Mouse (Mus musculus): ENCODE data around the gene Tmem132d. TPM values are rescaled to one million over a fixed set of nuclear protein-coding genes. Genes with fewer than 3 reads are reported as not detected.

The Tmem132d gene
- polyA plus RNA-seq, 1 experiment = not detected

DNA sequence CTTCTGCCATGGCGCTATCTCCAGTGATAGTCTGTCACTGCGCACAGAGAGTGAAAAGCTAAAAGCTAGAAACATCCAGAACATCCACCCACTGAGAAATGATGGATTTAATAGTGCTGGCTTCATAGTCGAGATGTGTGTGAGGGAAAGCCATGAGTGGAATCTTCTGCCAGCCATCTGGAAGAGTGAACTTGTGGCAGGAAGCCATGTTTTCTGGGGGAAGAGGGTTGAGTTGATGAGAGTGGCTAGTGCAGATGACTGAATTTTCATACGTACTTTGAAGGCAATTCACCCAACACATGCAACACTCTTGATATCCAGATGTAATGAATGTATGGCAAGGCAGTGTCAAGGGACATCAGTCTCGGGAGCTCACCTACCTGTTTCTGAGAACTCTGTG is 342.3 kb downstream of the Tmem132d start:
- WGBS = 75% methylated on average over 5 of the region's 5 CpGs
- Histone ChIP-seq H3K4me3 (replicated peaks; ENCODE audit: control insufficient read depth, low read depth, low read length) (no peak overlapping the region), H3K4me1 (ENCODE audit: control insufficient read depth, insufficient read depth, low read length) (no peaks in the 10 kb centered on the region), H3K27ac (ENCODE audit: control insufficient read depth, insufficient read depth, low read depth, low read length, poor library complexity) (no peak overlapping the region)
- no peak for TF ChIP-seq POLR2A (IDR thresholded peaks at IDR 0.05; ENCODE audit: borderline replicate concordance, control insufficient read depth, low read depth, low read length)
- TF ChIP-seq CTCF (IDR thresholded peaks at IDR 0.05; ENCODE audit: control insufficient read depth, insufficient read depth, low read length) = no peak

DNA sequence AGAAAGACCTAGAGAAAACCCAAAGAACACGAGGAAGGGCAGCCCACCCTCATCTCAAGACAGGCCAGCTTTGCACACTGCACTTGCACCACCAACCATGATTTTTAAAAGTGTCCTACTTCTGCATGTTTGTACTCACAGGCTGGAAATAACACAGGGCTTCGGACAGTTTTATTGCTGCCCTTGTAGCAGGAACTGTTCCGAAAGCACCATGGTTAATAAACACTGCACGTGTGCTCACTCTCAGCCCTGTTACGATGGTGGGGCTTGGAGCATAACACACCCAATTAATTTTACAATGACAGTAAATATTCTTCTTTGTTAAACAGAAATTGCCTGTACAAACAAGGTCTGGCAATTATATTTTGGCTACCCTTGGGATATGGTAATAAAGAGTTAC is 357.4 kb downstream of the Tmem132d start:
- TF ChIP-seq CTCF (IDR thresholded peaks at IDR 0.05; ENCODE audit: control insufficient read depth, insufficient read depth, low read length) (no peak), POLR2A (IDR thresholded peaks at IDR 0.05; ENCODE audit: borderline replicate concordance, control insufficient read depth, low read depth, low read length) (no peak)
- Histone ChIP-seq H3K27ac (ENCODE audit: control insufficient read depth, insufficient read depth, low read depth, low read length, poor library complexity) (no peak overlapping the region), H3K4me3 (replicated peaks; ENCODE audit: control insufficient read depth, low read depth, low read length) (no peak overlapping the region), H3K4me1 (ENCODE audit: control insufficient read depth, insufficient read depth, low read length) (no peaks in the 10 kb centered on the region)
- WGBS = 64% methylated on average over 5 of the region's 5 CpGs

DNA sequence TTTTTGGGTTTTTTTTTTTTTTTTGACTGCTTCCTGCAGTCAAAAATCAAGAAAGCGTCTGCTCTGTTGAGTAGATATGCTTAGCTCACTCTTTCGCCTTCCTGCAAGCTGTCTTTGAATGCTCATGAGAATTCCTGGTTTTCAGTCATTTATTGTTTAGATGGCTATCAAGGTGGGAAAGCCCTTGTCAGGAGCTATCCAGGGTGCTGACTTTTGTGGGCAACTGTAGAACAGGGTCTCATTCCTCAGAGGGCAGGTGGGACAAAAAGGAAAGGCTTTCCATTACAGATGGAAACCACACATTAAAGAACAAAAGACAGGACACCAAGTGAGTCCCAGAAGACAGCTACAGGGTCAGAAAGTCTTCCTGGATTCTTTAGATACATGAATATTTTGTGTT is 360.3 kb downstream of the Tmem132d start:
- 68% methylated on average over 2 of the region's 2 CpGs for WGBS
- no peak overlapping the region for H3K27ac ChIP-seq (ENCODE audit: control insufficient read depth, insufficient read depth, low read depth, low read length, poor library complexity)
- TF ChIP-seq CTCF (IDR thresholded peaks at IDR 0.05; ENCODE audit: control insufficient read depth, insufficient read depth, low read length) (no peak), POLR2A (IDR thresholded peaks at IDR 0.05; ENCODE audit: borderline replicate concordance, control insufficient read depth, low read depth, low read length) (no peak)
- no peak overlapping the region for H3K4me3 ChIP-seq (replicated peaks; ENCODE audit: control insufficient read depth, low read depth, low read length)
- H3K4me1 ChIP-seq (ENCODE audit: control insufficient read depth, insufficient read depth, low read length) = no peaks in the 10 kb centered on the region

DNA sequence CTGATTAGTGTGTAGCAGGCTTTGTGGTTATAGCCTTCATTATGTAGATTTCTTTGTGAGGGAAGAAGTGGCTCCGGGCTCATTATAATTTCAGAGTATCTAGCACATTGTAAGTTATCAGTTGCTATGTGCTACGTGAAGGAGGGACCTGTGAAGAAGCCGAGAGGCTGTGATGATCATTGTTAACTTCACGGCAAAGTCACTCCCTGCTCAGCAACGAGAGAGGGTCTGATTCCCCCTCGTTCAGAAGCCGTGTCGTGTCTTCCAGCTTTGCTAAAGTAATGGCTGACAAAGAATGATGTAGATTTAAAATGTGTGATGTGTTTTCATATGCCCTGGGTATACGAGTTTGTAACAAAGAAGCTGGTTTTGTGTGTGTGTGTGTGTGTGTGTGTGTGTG is 391.1 kb downstream of the Tmem132d start:
- no peaks in the 10 kb centered on the region for H3K4me1 ChIP-seq (ENCODE audit: control insufficient read depth, insufficient read depth, low read length)
- TF ChIP-seq POLR2A (IDR thresholded peaks at IDR 0.05; ENCODE audit: borderline replicate concordance, control insufficient read depth, low read depth, low read length) (no peak), CTCF (IDR thresholded peaks at IDR 0.05; ENCODE audit: control insufficient read depth, insufficient read depth, low read length) (no peak)
- WGBS = 77% methylated on average over 9 of the region's 9 CpGs
- H3K27ac ChIP-seq (ENCODE audit: control insufficient read depth, insufficient read depth, low read depth, low read length, poor library complexity) = no peak overlapping the region
- no peak overlapping the region for H3K4me3 ChIP-seq (replicated peaks; ENCODE audit: control insufficient read depth, low read depth, low read length)

DNA sequence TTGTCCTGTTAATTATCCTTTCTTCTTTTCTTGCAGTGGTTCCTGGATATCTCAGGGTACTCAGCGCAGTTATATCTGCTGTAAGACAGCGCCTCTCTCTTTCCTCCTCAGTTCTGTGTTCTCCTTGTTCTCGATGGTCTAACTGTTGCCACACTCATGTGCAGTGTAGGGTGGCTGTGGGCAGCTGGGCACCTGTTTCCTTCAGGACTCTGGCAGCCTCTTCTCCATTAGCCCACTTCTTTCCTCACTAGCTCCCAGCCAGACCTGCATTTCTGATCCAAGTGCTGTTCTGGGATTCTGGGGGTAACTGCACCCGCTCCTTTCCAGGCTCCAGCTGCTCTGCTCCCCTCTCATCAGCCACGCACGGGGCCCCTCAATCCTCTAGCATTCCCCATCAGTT is 392.8 kb downstream of the Tmem132d start:
- WGBS = 75% methylated on average over 6 of the region's 6 CpGs
- H3K4me1 ChIP-seq (ENCODE audit: control insufficient read depth, insufficient read depth, low read length) = no peaks in the 10 kb centered on the region
- H3K4me3 ChIP-seq (replicated peaks; ENCODE audit: control insufficient read depth, low read depth, low read length) = no peak overlapping the region
- no peak for TF ChIP-seq POLR2A (IDR thresholded peaks at IDR 0.05; ENCODE audit: borderline replicate concordance, control insufficient read depth, low read depth, low read length)
- TF ChIP-seq CTCF (IDR thresholded peaks at IDR 0.05; ENCODE audit: control insufficient read depth, insufficient read depth, low read length) = no peak
- H3K27ac ChIP-seq (ENCODE audit: control insufficient read depth, insufficient read depth, low read depth, low read length, poor library complexity) = no peak overlapping the region

DNA sequence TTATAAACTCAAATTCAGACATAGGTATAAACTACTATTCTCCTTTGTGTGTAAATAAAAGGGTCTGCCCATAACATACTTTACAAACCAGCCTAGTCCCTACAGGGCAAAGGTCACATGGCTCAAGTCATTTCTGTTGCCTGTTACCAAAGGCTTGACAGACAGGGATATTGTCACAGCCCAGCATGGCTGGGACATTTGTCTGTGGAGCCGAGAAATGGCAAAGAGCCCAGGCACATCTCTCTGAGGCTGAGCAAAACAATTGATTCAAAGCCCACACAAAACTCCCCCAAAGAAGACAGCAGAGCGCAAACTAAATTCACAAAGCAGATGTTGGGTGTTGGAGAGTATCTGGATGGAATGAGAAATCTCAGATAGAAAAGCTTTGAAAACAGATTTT is 405.8 kb downstream of the Tmem132d start:
- H3K4me3 ChIP-seq (replicated peaks; ENCODE audit: control insufficient read depth, low read depth, low read length) = no peak overlapping the region
- 75% methylated on average over 2 of the region's 2 CpGs for WGBS
- H3K4me1 ChIP-seq (ENCODE audit: control insufficient read depth, insufficient read depth, low read length) = no peaks in the 10 kb centered on the region
- TF ChIP-seq CTCF (IDR thresholded peaks at IDR 0.05; ENCODE audit: control insufficient read depth, insufficient read depth, low read length) (no peak), POLR2A (IDR thresholded peaks at IDR 0.05; ENCODE audit: borderline replicate concordance, control insufficient read depth, low read depth, low read length) (no peak)
- no peak overlapping the region for H3K27ac ChIP-seq (ENCODE audit: control insufficient read depth, insufficient read depth, low read depth, low read length, poor library complexity)

DNA sequence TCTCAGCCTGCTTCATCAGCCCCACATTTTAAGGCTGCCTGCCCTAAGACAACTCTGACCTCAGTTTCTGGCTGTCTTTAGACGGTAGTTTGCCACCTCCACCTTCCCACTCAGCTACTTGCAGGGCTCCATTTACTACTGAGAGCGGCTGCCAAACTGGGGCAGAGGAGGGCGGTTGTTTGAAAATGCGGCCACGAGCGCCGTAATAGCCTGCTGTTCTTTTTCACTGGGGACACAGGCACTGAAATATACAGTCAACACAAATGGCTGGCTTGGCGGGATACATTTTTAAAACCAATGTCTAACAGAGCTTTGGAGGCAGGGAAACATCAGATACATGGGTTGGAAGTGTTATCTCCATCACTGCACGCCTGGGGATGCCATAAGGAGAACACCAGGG is 428.2 kb downstream of the Tmem132d start:
- Histone ChIP-seq H3K27ac (ENCODE audit: control insufficient read depth, insufficient read depth, low read depth, low read length, poor library complexity) (no peak overlapping the region), H3K4me3 (replicated peaks; ENCODE audit: control insufficient read depth, low read depth, low read length) (no peak overlapping the region), H3K4me1 (ENCODE audit: control insufficient read depth, insufficient read depth, low read length) (no peaks in the 10 kb centered on the region)
- 59% methylated on average over 9 of the region's 9 CpGs for WGBS
- TF ChIP-seq POLR2A (IDR thresholded peaks at IDR 0.05; ENCODE audit: borderline replicate concordance, control insufficient read depth, low read depth, low read length) = no peak
- no peak for TF ChIP-seq CTCF (IDR thresholded peaks at IDR 0.05; ENCODE audit: control insufficient read depth, insufficient read depth, low read length)

DNA sequence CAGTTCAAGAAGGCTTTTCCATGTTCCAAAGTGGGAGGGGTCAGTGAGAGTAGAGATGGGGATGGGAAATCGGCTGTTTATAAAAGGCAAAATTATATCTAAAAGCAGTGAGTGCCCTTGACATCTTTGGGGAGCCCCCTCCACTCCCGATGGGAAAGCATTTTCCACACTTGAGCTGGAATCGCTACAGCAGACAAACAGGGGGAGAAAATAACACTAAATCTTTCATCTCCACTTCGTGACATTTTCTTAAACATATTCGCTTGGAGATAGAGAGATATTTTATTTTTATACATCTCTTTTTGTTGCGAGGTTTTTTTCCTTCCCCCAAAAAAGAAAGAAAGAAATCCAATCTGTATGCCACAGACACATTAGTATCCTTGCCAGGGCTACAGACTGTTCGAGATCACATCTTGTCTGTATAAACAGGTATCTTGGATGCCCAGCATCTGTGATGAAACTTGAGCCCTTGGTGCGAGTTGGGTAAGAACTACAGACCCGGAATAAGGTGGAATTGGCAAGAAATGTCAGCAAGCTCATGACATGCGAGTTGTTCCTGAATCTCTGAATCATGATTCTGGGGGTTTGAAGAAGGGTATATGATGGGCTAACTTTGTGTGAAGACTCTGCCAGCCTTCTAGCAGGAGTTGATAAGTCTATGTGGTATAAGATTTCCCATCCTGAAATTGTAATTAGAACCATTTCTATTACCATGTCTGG is 436.2 kb downstream of the Tmem132d start:
- TF ChIP-seq POLR2A (IDR thresholded peaks at IDR 0.05; ENCODE audit: borderline replicate concordance, control insufficient read depth, low read depth, low read length) (no peak), CTCF (IDR thresholded peaks at IDR 0.05; ENCODE audit: control insufficient read depth, insufficient read depth, low read length) (no peak)
- no peak overlapping the region for H3K4me3 ChIP-seq (replicated peaks; ENCODE audit: control insufficient read depth, low read depth, low read length)
- WGBS = 70% methylated on average over 10 of the region's 10 CpGs

DNA sequence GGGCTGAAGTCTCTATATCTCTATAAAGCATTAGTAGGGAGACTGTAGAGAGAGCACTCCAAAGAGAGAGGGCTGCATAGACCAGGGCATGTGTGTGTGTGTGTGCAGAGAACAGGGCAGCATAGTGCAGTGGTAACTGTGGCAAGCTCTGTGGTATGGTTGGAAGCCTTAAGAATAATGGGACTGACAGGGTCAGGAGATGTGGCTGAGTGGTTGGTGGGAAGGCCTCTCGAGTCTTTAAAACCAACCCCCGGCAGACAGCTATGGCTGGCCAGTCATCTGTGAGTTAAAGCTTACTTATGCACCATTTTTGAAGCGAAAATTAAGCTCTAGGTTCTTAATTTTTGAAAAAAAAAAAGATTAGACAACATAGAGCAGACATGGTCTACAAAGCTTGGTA is 439.4 kb downstream of the Tmem132d start:
- H3K27ac ChIP-seq (ENCODE audit: control insufficient read depth, insufficient read depth, low read depth, low read length, poor library complexity) = no peak overlapping the region
- no peak for TF ChIP-seq CTCF (IDR thresholded peaks at IDR 0.05; ENCODE audit: control insufficient read depth, insufficient read depth, low read length)
- TF ChIP-seq POLR2A (IDR thresholded peaks at IDR 0.05; ENCODE audit: borderline replicate concordance, control insufficient read depth, low read depth, low read length) = no peak
- 50% methylated on average over 3 of the region's 3 CpGs for WGBS
- no peak overlapping the region for H3K4me3 ChIP-seq (replicated peaks; ENCODE audit: control insufficient read depth, low read depth, low read length)
- no peaks in the 10 kb centered on the region for H3K4me1 ChIP-seq (ENCODE audit: control insufficient read depth, insufficient read depth, low read length)

More for the DNA sequence above, 436.2 kb downstream of the Tmem132d start:
- Histone ChIP-seq H3K27ac (ENCODE audit: control insufficient read depth, insufficient read depth, low read depth, low read length, poor library complexity) (no peak overlapping the region), H3K4me1 (ENCODE audit: control insufficient read depth, insufficient read depth, low read length) (no peaks in the 10 kb centered on the region)
